Mouse (Mus musculus) CD4-positive, CD25-positive, alpha-beta regulatory T cell, adult 9 weeks (primary cell): Measurements from ENCODE around the gene Acss1. TPM values are rescaled to one million over a fixed set of nuclear protein-coding genes. Genes with fewer than 3 reads are reported as not detected.

Source experiments
- polyA plus RNA-seq: library from polyadenylated mRNA; unstranded; fragments of 100-300 nt; shearing (Covaris generic); gene quantifications from one replicate; pipeline ENCODE4 v1.2.1, GENCODE M21; 2017

Acss1 gene
- 15.7 TPM for polyA plus RNA-seq

DNA sequence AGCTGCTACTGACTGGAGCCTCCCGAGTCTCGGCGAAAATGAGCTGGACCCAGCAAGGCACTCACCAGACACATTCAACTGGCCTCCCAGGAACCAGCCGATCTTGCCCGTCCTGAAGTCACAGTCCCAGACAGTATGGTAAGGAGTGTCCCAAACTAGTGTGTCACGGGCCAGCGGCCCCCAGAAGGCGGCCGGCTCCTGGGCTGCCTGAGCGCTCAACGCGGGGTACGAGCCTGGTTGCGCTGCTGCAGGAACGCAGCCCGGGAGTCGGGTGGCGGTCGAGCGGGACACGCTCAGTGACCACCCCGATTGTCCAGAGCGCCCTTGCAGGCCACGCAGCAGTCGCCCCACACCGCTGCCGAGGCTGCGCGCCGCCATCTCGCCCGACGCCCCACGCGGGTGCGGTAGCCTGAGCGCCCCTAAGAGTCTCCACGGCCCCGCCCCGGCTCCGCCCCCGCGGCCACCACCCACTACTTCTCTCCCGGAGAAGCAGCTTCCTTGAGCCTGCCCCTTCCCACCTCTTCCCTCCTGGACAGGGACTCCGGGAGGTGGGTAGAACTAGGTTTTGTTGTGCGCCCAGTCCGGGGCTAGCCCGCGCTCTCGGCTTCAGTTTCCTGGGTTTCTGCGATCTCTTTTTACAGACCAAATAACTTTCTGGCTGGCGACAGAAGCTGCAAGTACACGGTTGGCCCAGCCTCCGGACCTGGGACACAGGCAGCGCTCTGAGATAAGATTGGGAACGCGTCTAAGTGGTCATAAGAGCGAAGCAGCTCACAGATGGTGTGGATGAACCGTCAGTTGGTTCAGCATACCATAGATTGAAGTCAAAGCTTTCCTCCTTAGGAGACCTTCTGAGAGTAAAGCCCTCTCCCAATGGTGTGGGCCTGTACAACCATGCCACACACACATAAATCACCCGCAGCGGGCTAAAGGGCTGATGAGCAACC lies at the start of gene Acss1:
TSS of gene Acss1 (minus strand) at position 681 of the 947 bp plus-strand sequence.

DNA sequence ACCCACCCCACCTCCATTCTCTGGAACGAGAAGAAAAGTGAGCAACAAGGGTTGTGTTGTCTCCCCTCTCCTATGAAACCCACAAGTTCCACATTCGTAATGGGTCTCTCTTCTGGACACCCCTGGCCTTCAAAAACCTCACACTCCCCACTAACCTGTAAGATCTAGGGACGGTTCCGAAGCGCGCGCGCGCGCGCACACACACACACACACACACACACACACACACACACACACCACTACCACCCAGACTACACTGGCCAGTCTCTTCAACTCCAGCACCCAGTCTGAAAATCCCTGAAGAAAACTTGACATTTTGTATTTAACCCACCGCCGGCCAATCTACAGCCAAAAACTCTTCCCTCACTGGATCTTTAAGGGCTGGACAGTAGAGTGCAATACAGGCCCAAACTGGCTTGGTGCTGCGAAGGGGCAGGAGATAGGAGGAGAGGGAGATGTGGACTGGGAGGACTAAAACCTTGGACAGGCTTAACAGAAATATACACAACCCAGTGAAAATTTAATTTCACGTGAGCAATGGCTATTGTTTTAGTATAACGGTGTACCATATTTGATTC lies 21.0 kb upstream of the Acss1 start, which contains the start of gene Vsx1:
TSS of gene Vsx1 (minus strand) at position 138 of the 578 bp plus-strand sequence.

DNA sequence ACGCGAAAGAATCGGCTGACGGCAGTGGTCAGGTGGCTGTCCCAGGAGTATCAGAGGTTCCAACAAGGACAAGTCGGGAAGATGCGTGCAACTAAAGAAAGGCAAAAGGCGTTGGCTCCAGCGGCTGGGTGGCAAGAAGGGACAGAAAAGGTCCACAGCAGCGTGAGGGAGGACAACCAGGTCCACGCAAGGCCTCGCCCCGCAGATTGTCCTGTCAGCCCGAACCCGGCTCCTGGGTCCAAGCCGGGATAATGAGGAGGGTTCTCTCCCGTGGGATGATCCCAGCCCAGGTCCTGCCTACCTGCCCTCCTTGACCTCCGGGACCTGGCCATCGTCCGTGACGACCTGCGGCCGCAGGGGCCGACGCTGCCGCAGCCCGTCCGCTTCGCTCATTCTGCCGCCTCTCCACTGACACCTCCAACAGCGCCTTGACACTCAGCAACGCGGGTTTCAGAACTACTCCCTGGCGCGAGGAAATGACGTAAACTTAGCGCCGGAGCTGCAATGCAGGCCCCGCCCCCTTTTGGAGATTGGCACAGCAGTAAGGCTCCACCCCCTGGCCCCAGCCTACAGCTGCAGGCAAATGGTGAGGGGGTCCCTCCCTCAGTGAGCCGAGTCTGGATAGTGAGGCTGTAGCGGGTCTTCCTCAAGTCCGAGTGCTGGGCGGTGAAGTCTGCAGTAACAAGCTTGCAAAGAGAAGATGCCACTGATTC lies 60.1 kb downstream of the Acss1 start, which contains the start of gene Apmap:
TSS of gene Apmap (minus strand) at position 481 of the 713 bp plus-strand sequence.

DNA sequence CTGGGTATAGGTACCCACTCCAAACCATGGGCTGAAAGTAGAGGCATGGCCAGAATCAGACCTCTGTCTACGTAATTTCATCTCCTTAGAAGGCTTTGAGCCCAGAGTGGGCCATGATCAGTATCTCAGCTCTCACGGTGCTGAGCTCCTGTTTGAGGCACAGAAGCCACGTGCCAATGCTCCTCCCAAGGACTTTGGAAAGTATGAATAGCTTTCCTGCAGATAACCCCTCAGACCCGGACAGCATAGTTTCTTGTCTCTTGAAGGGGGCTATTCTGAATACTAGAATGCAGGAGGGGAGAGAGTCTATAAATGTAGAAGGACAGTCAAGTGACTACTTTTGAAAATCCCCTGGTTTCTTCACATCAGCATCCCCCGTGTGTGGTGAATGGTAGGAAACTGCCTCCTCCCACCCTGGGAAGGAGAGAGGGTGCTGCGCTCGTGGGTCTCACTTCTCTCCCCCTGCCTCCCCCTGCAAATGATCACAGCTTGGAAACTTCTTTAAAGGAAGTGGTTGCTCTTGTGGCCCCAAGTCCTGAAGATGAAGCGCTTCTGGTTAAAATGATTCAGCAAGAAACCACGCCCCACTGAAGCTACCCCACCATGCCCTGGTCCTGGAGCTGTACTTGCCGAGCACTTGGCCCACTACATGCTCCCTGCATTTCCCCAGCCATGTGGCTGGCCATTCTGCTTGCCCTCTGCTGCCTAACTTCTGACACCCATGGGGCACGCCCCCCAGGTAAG lies 98.3 kb downstream of the Acss1 start, which contains the start of gene Cst7:
TSS of gene Cst7 (plus strand) at position 569 of the 744 bp plus-strand sequence.

Other genes starting within 250 kb of the Acss1 start
- 9.4 TPM for gene Zfp442, start 217.0 kb downstream of the Acss1 start, polyA plus RNA-seq
- 0.46 TPM for gene Zfp345, start 183.4 kb downstream of the Acss1 start, polyA plus RNA-seq
- 250 TPM for gene Cst7, start 98.1 kb downstream of the Acss1 start, polyA plus RNA-seq
- 48.9 TPM for gene Apmap, start 59.9 kb downstream of the Acss1 start, polyA plus RNA-seq
- not detected for gene Vsx1, start 20.9 kb upstream of the Acss1 start, polyA plus RNA-seq
- 72.8 TPM for gene Entpd6, start 80.5 kb upstream of the Acss1 start, polyA plus RNA-seq
- 105 TPM for gene Pygb, start 118.2 kb upstream of the Acss1 start, polyA plus RNA-seq
- gene Abhd12, start 236.2 kb upstream of the Acss1 start, polyA plus RNA-seq, result 10.8 TPM
- 5.0 TPM for gene Gins1, start 236.9 kb upstream of the Acss1 start, polyA plus RNA-seq